Mouse (Mus musculus) heart, adult 2 months (tissue): ENCODE data around the gene Gadd45gip1. TPM values are rescaled to one million over a fixed set of nuclear protein-coding genes. Genes with fewer than 3 reads are reported as not detected.

Experiments used
- DNase-seq, 2 experiments: peaks; one replicate each; pipeline ENCODE4 v3.0.0; 2021
- H3K27ac ChIP-seq: fragments of 200-600 bp; 2 replicates; pipeline ENCODE4 v1.8.1; 2022
- H3K27me3 ChIP-seq: fragments of 200-500 bp; 2 replicates; pipeline ENCODE4 v1.6.1; 2012; ENCODE audit warnings: mild to moderate bottlenecking, low read length, inconsistent platforms, mixed read lengths; ENCODE audit not compliant: control insufficient read depth, insufficient read depth
- H3K36me3 ChIP-seq: fragments of 200-500 bp; 2 replicates; pipeline ENCODE4 v1.6.1; 2012; ENCODE audit warnings: low read length, inconsistent platforms; ENCODE audit not compliant: control insufficient read depth, insufficient read depth
- H3K4me1 ChIP-seq: fragments of 200-500 bp; 2 replicates; pipeline ENCODE4 v1.6.1; 2011; ENCODE audit warnings: low read length; ENCODE audit not compliant: control insufficient read depth, insufficient read depth
- H3K4me3 ChIP-seq: fragments of 200-600 bp; 2 replicates; pipeline ENCODE4 v1.8.1; 2022
- H3K79me2 ChIP-seq: fragments of 200-500 bp; replicated peaks from 2 replicates; pipeline ENCODE4 v1.6.1; 2012; ENCODE audit warnings: mild to moderate bottlenecking, inconsistent platforms, low read length, moderate library complexity, mixed read lengths; ENCODE audit not compliant: control insufficient read depth, insufficient read depth
- H3K9ac ChIP-seq: fragments of 200-500 bp; 2 replicates; pipeline ENCODE4 v1.6.1; 2012; ENCODE audit warnings: low read depth, mild to moderate bottlenecking, control low read depth, inconsistent platforms, low read length, mixed read lengths
- CTCF ChIP-seq: fragments of 200-600 bp; IDR thresholded peaks from 2 replicates; pipeline ENCODE4 v1.8.1; 2022; ENCODE audit warnings: antibody characterized with exemption, mild to moderate bottlenecking, moderate library complexity
- EP300 ChIP-seq: fragments of 200-500 bp; IDR thresholded peaks from 2 replicates; pipeline ENCODE4 v1.6.1; 2011; ENCODE audit warnings: low read depth, low read length, control low read depth; ENCODE audit not compliant: insufficient read depth
- POLR2A ChIP-seq: fragments of 200-500 bp; IDR thresholded peaks from 2 replicates; pipeline ENCODE4 v1.6.1; 2011; ENCODE audit warnings: mild to moderate bottlenecking, low read depth, low read length, control low read depth; ENCODE audit not compliant: insufficient read depth
- WGBS: fragments of 180-500 bp; shearing (Covaris S2); methylation state at CpG from one replicate; pipeline ENCODE4 v1.1.7; 2018; 5-methylcytosine and 5-hydroxymethylcytosine counted together
- intact Hi-C: fragments of 180-260 bp; cut with DNase I; formaldehyde crosslinking; loops from one replicate; pipeline ENCODE4 v1.15.1; 2025
- polyA plus RNA-seq: library from polyadenylated mRNA; depleted of rRNA; stranded (reverse); fragments of >200 nt; gene quantifications from 2 replicates; pipeline ENCODE4 v1.2.3, GENCODE M21; 2012
- total RNA-seq, 2 experiments: library from RNA; stranded (reverse); gene quantifications; 2 replicates each; pipeline ENCODE4 v1.2.3; 2021

The Gadd45gip1 gene
- total and polyA plus RNA-seq, 3 experiments, result 21.2 to 29.7 (median 27.4) TPM

DNA sequence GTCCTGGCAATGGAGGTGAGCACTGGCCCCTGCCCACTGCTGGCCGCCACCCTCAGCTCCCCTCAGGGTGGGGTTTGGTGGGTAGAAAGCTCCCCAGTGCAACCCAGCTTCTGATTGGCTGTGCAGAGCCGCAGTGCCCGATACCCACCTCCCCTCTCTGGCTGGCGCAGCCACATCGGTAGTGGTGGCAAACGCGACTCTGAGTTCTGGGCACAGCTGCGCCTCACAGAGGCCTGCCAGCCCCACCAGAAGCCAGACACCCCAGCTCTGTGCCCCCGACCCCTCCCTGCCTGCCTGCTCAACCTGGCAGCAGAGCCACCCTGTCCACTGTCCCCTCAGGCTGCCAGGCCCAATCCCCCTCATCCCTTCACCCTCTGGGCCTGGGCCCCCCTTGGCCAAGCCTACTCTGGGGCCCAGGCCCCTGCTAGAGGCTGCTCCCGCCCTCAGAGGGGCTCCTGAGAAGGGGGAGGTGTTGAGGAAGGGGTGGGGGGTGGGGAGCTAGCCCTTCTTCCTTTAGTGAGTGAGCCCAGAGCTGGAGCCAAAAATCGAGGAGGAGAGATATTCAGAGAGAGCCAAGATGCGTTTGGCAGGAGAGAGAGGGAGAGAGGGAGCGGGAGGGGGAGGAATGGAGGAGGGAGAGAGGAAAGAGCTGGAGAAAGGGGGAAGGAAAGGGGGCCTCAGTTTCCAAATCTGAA, 37.4 kb upstream of the Gadd45gip1 start:
- TF ChIP-seq EP300, result 0 out of 2 replicates have a peak, but pooled peaks have one; percentile 4
- no peak for TF ChIP-seq POLR2A
- peak; percentile 60 to 71 for DNase-seq
- Histone ChIP-seq H3K79me2 (peaks cover 10% of the 10 kb centered on the region), H3K4me1 (peaks cover 44% of the 10 kb centered on the region), H3K36me3 (no peaks in the 10 kb centered on the region), H3K4me3 (peak overlapping the region; percentile 6; the same call in 1 of the 2 replicates), H3K27me3 (no peaks in the 10 kb centered on the region), H3K9ac (peak overlapping the region; percentile 69), H3K27ac (peak overlapping the region; percentile 86)
- WGBS, result 43% methylated on average over 13 of the region's 13 CpGs
- intact Hi-C loops, result no loop called here

DNA sequence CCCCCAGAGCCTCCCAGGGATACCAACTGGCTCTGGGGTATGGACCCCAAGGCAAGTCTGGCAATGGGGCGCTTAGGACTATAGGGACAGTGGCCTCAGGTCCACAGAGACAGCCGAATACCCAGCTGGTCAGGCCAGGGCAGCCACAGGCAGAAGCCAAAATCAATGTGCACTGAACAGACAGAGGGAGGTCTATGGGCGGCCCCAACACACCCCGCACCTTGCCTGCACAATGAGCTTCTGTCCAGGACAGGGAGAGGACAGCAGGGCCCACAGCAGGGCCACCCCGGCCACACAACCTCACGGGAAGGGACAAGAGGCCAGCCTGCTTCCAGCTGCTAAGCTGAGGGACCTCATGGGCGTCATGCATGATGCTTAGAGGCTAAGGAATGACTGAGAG, 36.8 kb upstream of the Gadd45gip1 start:
- Histone ChIP-seq H3K79me2 (peaks cover 10% of the 10 kb centered on the region), H3K27ac (peak overlapping the region; percentile 86), H3K4me1 (peaks cover 40% of the 10 kb centered on the region), H3K36me3 (no peaks in the 10 kb centered on the region), H3K9ac (peak overlapping the region; percentile 11), H3K27me3 (no peaks in the 10 kb centered on the region), H3K4me3 (peak overlapping the region; percentile 8; the same call in 1 of the 2 replicates)
- intact Hi-C loops, result no loop called here
- TF ChIP-seq CTCF (no peak), POLR2A (no peak), EP300 (no peak)
- peak in 1 of 2 experiments; percentile 66 for DNase-seq
- WGBS, result 33% methylated on average over 7 of the region's 7 CpGs

DNA sequence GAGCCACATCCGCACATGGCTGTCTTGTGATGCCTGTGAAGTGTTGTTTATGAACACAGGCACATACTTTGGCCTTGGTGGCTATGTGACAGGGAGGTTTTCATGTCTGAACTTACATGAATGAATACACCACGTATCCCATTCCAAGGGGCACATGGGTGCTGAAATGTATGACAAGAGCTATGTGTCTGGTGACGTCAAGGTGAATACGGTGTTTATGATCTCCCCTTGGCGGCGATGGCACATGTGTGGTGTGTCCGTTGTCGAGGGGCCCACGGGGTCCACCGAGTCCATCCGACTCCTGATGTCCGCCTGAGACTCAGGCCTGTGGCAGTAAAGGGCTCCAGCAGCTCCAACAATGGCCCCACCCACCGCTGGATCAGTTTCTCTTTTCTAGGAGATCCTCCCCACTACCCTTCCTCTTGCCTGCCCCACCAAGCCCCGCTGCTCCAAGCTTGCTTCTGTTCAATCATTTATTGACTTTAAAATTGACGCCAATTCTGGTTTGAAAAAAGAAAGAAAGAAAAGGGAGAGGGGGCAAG, 34.0 kb upstream of the Gadd45gip1 start:
- 81% methylated on average over 15 of the region's 15 CpGs for WGBS
- Histone ChIP-seq H3K36me3 (no peaks in the 10 kb centered on the region), H3K9ac (0 out of 2 replicates have a peak overlapping the region, but pooled peaks have one; percentile 13), H3K79me2 (peaks cover 8% of the 10 kb centered on the region), H3K27ac (peak overlapping the region; percentile 5; the same call in 1 of the 2 replicates), H3K4me1 (peaks cover 31% of the 10 kb centered on the region), H3K4me3 (no peak overlapping the region), H3K27me3 (no peaks in the 10 kb centered on the region)
- TF ChIP-seq CTCF, result no peak
- DNase-seq, result peak in 1 of 2 experiments; percentile 52
- intact Hi-C loops, result loop anchor here (5.0 kb wide), 1 partner anchor 35 kb away; no protein-coding TSS in a partner anchor

DNA sequence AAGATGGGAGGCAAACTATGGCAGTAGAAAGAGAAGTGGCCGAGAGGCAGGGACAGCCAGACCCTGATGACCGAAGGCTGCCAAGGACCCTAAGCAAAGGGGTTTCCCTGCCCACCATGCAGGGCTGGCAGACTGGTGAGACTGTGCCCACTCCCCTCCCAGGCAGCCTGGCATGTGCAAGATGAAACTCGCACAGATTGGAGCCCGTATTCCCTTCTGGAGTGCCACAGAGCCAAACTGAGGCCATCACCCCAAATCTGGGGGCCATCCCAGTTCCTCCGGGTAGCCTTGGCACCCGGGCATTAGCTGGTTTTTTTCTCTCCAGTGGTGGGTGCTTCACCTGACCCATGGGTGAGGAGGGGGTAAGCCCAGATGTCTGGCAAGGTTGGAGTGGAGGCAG, 33.4 kb upstream of the Gadd45gip1 start:
- Histone ChIP-seq H3K79me2 (peaks cover 8% of the 10 kb centered on the region), H3K4me3 (peak overlapping the region; percentile 5; the same call in 1 of the 2 replicates), H3K4me1 (peaks cover 29% of the 10 kb centered on the region), H3K36me3 (no peaks in the 10 kb centered on the region), H3K9ac (peak overlapping the region; percentile 90; the same call in 1 of the 2 replicates), H3K27ac (peak overlapping the region; percentile 90; the same call in 1 of the 2 replicates), H3K27me3 (no peaks in the 10 kb centered on the region)
- intact Hi-C loops, result loop anchor here (2.0 to 5.0 kb wide), 2 partner anchors 23 to 36 kb away; no protein-coding TSS in a partner anchor
- TF ChIP-seq EP300 (no peak), CTCF (no peak), POLR2A (no peak)
- WGBS, result 78% methylated on average over 6 of the region's 6 CpGs
- DNase-seq, result peak in 1 of 2 experiments; percentile 33

DNA sequence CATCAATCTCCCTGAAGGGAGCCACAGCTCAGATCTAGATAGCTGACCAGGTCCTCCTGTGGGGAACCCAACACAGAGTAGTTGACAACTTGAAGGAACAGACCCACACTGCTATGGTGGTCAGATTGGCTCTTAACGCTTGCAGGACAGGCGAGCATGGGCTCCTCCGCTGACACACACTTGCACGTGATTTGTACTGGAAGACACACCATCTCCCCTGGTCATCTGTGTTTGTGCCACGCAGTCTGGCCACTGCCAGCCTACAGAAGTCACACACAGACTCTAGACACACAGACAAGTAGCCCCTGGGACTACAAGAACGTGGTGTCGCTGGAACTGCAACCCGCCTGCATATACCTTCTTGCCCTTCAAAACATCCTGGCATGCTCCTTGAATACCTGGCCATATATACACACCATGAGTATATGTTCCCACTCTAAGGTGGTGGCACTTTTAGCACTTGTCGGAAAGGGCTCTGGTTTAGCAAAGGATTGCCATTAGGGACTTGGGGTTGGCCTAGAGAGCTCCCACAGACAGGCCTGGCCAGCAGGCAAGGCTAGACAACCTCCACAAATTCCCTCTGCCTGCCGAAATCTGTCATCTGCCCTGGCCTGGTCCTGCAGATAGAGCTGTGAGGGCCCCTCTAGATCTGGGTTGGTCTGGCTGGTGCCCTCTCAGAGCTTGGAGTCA, 32.7 kb upstream of the Gadd45gip1 start:
- 54% methylated on average over 10 of the region's 10 CpGs for WGBS
- DNase-seq, result peak in 1 of 2 experiments; percentile 52
- Histone ChIP-seq H3K79me2 (peaks cover 8% of the 10 kb centered on the region), H3K9ac (peak overlapping the region; percentile 90), H3K4me3 (peak overlapping the region; percentile 78), H3K4me1 (peaks cover 23% of the 10 kb centered on the region), H3K27me3 (no peaks in the 10 kb centered on the region), H3K36me3 (no peaks in the 10 kb centered on the region), H3K27ac (peak overlapping the region; percentile 90)
- intact Hi-C loops, result loop anchor here (2.0 to 5.0 kb wide), 2 partner anchors 24 to 36 kb away; no protein-coding TSS in a partner anchor
- no peak for TF ChIP-seq EP300
